8 mouse cellular contexts compared by ENCODE assay signal in the genomic region with DNA sequence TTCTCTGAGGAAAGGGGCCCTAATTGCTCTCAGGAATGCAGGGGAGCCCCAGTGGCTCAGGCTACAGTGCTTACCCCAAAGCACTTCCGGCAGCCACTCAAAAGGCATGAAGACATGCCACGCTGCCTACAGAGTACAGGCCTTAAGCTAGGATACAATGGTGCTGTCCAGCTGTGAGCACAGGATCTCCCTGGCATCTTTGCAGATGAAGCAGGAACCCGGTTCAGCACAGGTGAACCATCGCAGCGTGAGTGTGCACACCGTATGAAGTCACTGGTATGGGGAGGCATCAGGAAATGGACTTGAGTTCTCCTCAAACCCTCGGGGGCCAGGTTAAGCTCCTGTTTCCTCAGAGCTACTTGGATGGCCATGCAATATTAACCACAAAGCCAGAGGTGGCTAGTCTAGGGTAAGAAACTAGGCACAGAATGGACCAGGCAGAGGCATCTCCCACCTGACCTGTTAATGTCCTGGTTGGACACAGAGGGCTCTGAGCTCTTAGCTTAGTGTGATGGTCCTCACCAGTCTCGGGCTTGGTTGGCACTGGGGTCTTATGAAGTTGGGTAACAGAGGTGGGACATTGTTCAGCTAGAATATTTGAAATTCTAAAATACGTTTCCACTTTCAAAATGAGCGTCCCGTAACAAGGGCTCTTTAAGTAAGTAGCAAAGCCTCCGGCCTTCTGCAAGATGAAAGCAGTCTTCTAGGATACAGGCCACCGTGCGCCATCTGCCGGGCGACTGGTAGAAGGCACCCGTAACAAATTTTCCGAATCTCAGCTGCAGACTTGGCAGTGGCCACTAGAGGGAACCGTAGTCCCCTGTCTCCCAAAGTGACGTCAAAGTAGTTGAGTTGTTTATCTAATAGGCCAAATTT.
A peak's percentile ranks its signal among the peaks of the same experiment; 100 is the strongest.
DNase-seq lines count a peak whose midpoint lies in the region; ATAC-seq and TF ChIP-seq lines count a peak whose summit lies in the region.

No protein-coding gene starts in this region.

- no peak overlapping the region for H3K4me3 ChIP-seq in embryonic facial prominence, embryonic 11.5 days (ENCODE audit: low read depth, low read length)
- H3K4me3 ChIP-seq in limb, embryonic 11.5 days (ENCODE audit: low read depth, low read length), result no peak overlapping the region
- no peak overlapping the region for H3K4me3 ChIP-seq in midbrain, embryonic 16.5 days (ENCODE audit: low read depth, low read length)
- H3K4me3 ChIP-seq in spleen, adult 2 months (ENCODE audit: extremely low read depth, insufficient read depth, insufficient read length), result no peak overlapping the region

- no peak for TF ChIP-seq POLR2A in spleen, adult 2 months (IDR thresholded peaks at IDR 0.05; ENCODE audit: low read depth, low read length)

- peak; percentile 83 for DNase-seq in 416B (ENCODE audit: low read depth)
- DNase-seq in adrenal gland, postnatal 25 days, result peak; percentile 76
- peak; percentile 90 for DNase-seq in embryonic facial prominence, embryonic 11.5 days (ENCODE audit: low spot score)
- DNase-seq in heart, adult 18-20 months, result peak; percentile 76 to 89
- DNase-seq in kidney, adult 8-10 months, result peak; percentile 69 to 88
- peak; percentile 95 for DNase-seq in limb, embryonic 11.5 days (ENCODE audit: low spot score)
- peak; percentile 59 for DNase-seq in spleen, adult 2 months (ENCODE audit: low read depth in 1 of 2, low spot score in 2 of 2)

- no peaks in the 10 kb centered on the region for H3K36me3 ChIP-seq in embryonic facial prominence, embryonic 11.5 days (replicated peaks; ENCODE audit: control insufficient read depth, insufficient read depth, low read depth, low read length)
- no peaks in the 10 kb centered on the region for H3K36me3 ChIP-seq in limb, embryonic 11.5 days (ENCODE audit: control insufficient read depth, insufficient read depth, low read length)
- no peaks in the 10 kb centered on the region for H3K36me3 ChIP-seq in midbrain, embryonic 16.5 days (ENCODE audit: control insufficient read depth, insufficient read depth, low read length)
- H3K36me3 ChIP-seq in spleen, adult 2 months (ENCODE audit: control insufficient read depth, insufficient read depth, low read length), result no peaks in the 10 kb centered on the region

- no peaks in the 10 kb centered on the region; the same call in 1 of the 2 replicates for H3K4me1 ChIP-seq in embryonic facial prominence, embryonic 11.5 days (ENCODE audit: control insufficient read depth, insufficient read depth, low read length)
- no peaks in the 10 kb centered on the region for H3K4me1 ChIP-seq in limb, embryonic 11.5 days (ENCODE audit: control insufficient read depth, insufficient read depth, low read length)
- H3K4me1 ChIP-seq in midbrain, embryonic 16.5 days (ENCODE audit: control insufficient read depth, insufficient read depth, low read length), result 0 out of 2 replicates have a peak, but pooled peaks cover 2% of the 10 kb centered on the region
- no peaks in the 10 kb centered on the region for H3K4me1 ChIP-seq in spleen, adult 2 months (ENCODE audit: control insufficient read depth, insufficient read depth, insufficient read length)

- ATAC-seq in embryonic facial prominence, embryonic 11.5 days (replicated peaks; ENCODE audit: insufficient number of reproducible peaks, low FRiP score, low TSS enrichment, low read depth), result peak; percentile 63; the same call in 1 of the 2 replicates
- peak; percentile 46; the same call in 1 of the 2 replicates for ATAC-seq in limb, embryonic 11.5 days (ENCODE audit: insufficient number of reproducible peaks, low FRiP score, low TSS enrichment, low read depth)
- ATAC-seq in midbrain, embryonic 16.5 days, result peak; percentile 72

- H3K27me3 ChIP-seq in embryonic facial prominence, embryonic 11.5 days (ENCODE audit: control insufficient read depth, insufficient read depth, low read length), result no peaks in the 10 kb centered on the region
- no peaks in the 10 kb centered on the region for H3K27me3 ChIP-seq in limb, embryonic 11.5 days (ENCODE audit: control insufficient read depth, insufficient read depth, low read length)
- H3K27me3 ChIP-seq in midbrain, embryonic 16.5 days (ENCODE audit: control insufficient read depth, insufficient read depth, low read depth, low read length), result no peaks in the 10 kb centered on the region
- no peaks in the 10 kb centered on the region for H3K27me3 ChIP-seq in spleen, adult 2 months (ENCODE audit: control insufficient read depth, insufficient read depth, low read length)

- no peak overlapping the region for H3K9ac ChIP-seq in embryonic facial prominence, embryonic 11.5 days (replicated peaks; ENCODE audit: low read length)
- H3K9ac ChIP-seq in limb, embryonic 11.5 days (ENCODE audit: low read length), result no peak overlapping the region; the same call in 1 of the 2 replicates
- H3K9ac ChIP-seq in midbrain, embryonic 16.5 days (ENCODE audit: low read depth, low read length), result no peak overlapping the region

- H3K9me3 ChIP-seq in embryonic facial prominence, embryonic 11.5 days (replicated peaks; ENCODE audit: control insufficient read depth, low read length), result no peaks in the 10 kb centered on the region
- H3K9me3 ChIP-seq in limb, embryonic 11.5 days (ENCODE audit: control insufficient read depth, low read length), result no peaks in the 10 kb centered on the region
- no peaks in the 10 kb centered on the region for H3K9me3 ChIP-seq in midbrain, embryonic 16.5 days (replicated peaks; ENCODE audit: control insufficient read depth, low read length, poor library complexity, severe bottlenecking)

- H3K27ac ChIP-seq in embryonic facial prominence, embryonic 11.5 days (replicated peaks; ENCODE audit: low read depth, low read length), result no peak overlapping the region
- H3K27ac ChIP-seq in limb, embryonic 11.5 days (replicated peaks; ENCODE audit: low read depth, low read length), result no peak overlapping the region
- no peak overlapping the region for H3K27ac ChIP-seq in midbrain, embryonic 16.5 days (ENCODE audit: low read length)
- H3K27ac ChIP-seq in spleen, adult 2 months (ENCODE audit: insufficient read depth, low read length), result no peak overlapping the region

- no peak overlapping the region for H3K4me2 ChIP-seq in embryonic facial prominence, embryonic 11.5 days (ENCODE audit: low read depth, low read length)
- no peak overlapping the region for H3K4me2 ChIP-seq in limb, embryonic 11.5 days (ENCODE audit: low read depth, severe bottlenecking)
- H3K4me2 ChIP-seq in midbrain, embryonic 16.5 days (ENCODE audit: low read length), result peak overlapping the region; percentile 31; the same call in 1 of the 2 replicates

- WGBS in embryonic facial prominence, embryonic 11.5 days, result 29% methylated on average over 20 of the region's 20 CpGs
- WGBS in limb, embryonic 11.5 days, result 38% methylated on average over 20 of the region's 20 CpGs
- WGBS in midbrain, embryonic 16.5 days, result 34% methylated on average over 20 of the region's 20 CpGs
- WGBS in spleen, adult 2 months, result 31% methylated on average over 20 of the region's 20 CpGs

- peak; percentile 92 for TF ChIP-seq CTCF in spleen, adult 2 months (IDR thresholded peaks at IDR 0.05; ENCODE audit: extremely low read depth, insufficient read depth, insufficient read length, insufficient replicate concordance)
